Mouse (Mus musculus) lung, adult 2 months (tissue): Measurements from ENCODE around the gene Anxa6.

Experiments
- CTCF ChIP-seq: fragments of 200-500 bp; IDR thresholded peaks from 2 replicates; pipeline ENCODE4 v1.5.1; 2011; ENCODE audit warnings: mild to moderate bottlenecking, low read length, control low read depth; ENCODE audit not compliant: insufficient read depth
- POLR2A ChIP-seq: fragments of 200-500 bp; IDR thresholded peaks from 2 replicates; pipeline ENCODE4 v1.6.1; 2011; ENCODE audit warnings: low read depth, mild to moderate bottlenecking, control low read depth, low read length, borderline replicate concordance; ENCODE audit errors: extremely low read depth

- TF ChIP-seq POLR2A (no peak), CTCF (no peak)
Observed at GRCm38 (mm10) chr11:54982520-54982919, 50.7 kb downstream of the Anxa6 start.
